Mouse (Mus musculus) kidney, adult 2 months (tissue): ENCODE measurements around the gene Megf11. TPM values are rescaled to one million over a fixed set of nuclear protein-coding genes. Genes with fewer than 3 reads are reported as not detected.
A peak's percentile ranks its signal among the peaks of the same experiment; 100 is the strongest.

ENCODE experiments used
- DNase-seq: peaks from one replicate; pipeline ENCODE4 v3.0.0; 2021
- H3K27ac ChIP-seq: fragments of 200-500 bp; 2 replicates; pipeline ENCODE4 v1.5.1; 2012; ENCODE audit warnings: low read depth, low read length, control low read depth, inconsistent platforms; ENCODE audit not compliant: insufficient read depth
- H3K27me3 ChIP-seq: fragments of 200-500 bp; replicated peaks from 2 replicates; pipeline ENCODE4 v1.6.1; 2012; ENCODE audit warnings: mild to moderate bottlenecking, moderate library complexity, low read length, inconsistent platforms; ENCODE audit not compliant: control insufficient read depth, insufficient read depth
- H3K36me3 ChIP-seq: fragments of 200-500 bp; 2 replicates; pipeline ENCODE4 v1.6.1; 2012; ENCODE audit warnings: mild to moderate bottlenecking, moderate library complexity, low read length, inconsistent platforms; ENCODE audit not compliant: control insufficient read depth, insufficient read depth
- H3K4me1 ChIP-seq: fragments of 200-500 bp; 2 replicates; pipeline ENCODE4 v1.6.1; 2011; ENCODE audit warnings: low read length; ENCODE audit not compliant: control insufficient read depth, insufficient read depth
- H3K4me3 ChIP-seq: fragments of 200-500 bp; 2 replicates; pipeline ENCODE4 v1.5.1; 2011; ENCODE audit warnings: mild to moderate bottlenecking, low read depth, low read length, control low read depth; ENCODE audit not compliant: insufficient read depth
- CTCF ChIP-seq: fragments of 200-500 bp; conservative IDR thresholded peaks from 2 replicates; pipeline ENCODE4 v1.5.1; 2011; ENCODE audit warnings: low read depth, mild to moderate bottlenecking, control low read depth, low read length, moderate library complexity, mixed read lengths; ENCODE audit not compliant: insufficient read depth, insufficient read length
- POLR2A ChIP-seq: fragments of 200-500 bp; IDR thresholded peaks from one replicate; pipeline ENCODE4 v1.6.1; 2011; ENCODE audit warnings: low read depth, low read length, control low read depth
- WGBS: fragments of 180-500 bp; shearing (Covaris S2); methylation state at CpG from one replicate; pipeline ENCODE4 v1.1.7; 2018; 5-methylcytosine and 5-hydroxymethylcytosine counted together
- polyA plus RNA-seq: library from polyadenylated mRNA; depleted of rRNA; stranded (reverse); fragments of >200 nt; gene quantifications from 2 replicates; pipeline ENCODE4 v1.2.3, GENCODE M21; 2012

Gene Megf11
- polyA plus RNA-seq, 1 experiment: 0.16 TPM

DNA sequence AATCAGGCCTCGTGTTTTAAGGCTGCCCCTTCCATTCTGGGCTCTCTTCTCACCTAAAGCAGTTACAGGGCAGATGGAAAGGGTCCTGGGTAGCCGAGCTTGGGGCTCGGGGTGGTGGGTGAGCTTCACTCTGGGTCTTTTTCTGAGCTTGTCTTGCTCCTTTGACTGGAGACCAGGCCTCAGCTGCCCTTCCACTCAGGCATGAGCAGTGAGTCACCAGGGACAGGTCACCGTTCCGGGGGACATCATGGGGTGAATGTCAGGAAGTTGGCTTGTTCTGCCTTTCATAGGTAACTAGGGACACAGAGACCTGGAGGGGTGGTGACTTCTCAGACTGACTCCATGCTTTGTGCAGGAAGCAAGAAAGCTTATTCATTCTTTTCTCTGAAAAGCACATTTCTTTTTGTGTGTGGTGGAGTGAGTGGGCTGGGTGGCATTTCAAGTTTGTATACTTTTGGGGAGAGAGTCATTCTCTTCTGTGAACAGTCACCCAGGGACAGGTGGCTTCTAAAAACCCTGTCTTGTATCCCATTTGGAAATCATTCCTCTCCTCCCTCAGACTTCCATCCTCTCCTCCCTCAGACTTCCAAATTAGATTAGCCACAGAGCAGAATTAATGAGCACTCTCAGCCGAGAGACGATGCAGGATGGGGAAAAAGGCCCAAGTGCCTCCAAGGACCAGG lies 10.0 kb downstream of the Megf11 start:
- Histone ChIP-seq H3K27ac (no peak overlapping the region), H3K36me3 (no peaks in the 10 kb centered on the region), H3K4me1 (no peaks in the 10 kb centered on the region), H3K4me3 (no peak overlapping the region), H3K27me3 (no peaks in the 10 kb centered on the region)
- no peak for DNase-seq
- WGBS: 80% methylated on average over 7 of the region's 7 CpGs
- TF ChIP-seq CTCF (no peak), POLR2A (no peak)

DNA sequence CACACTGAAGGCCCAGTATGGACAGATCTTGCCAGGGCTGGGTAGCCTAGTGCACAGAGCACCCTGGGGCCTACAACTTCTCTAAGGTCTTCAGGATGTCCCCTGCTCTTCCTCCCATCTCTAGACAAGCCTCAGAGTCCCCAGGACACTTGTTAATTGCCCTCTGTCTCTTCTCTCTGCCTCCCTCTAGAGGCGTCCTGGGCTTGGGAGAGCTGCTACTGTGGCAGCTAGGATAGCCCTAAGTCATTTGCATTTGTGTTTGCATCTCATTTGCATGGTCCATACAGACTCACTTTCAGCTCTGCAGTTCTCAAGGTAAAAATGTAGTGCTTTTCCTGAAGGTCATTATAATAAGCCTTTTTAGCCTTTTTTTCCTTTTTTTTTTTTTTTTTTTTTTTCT lies 11.7 kb downstream of the Megf11 start:
- TF ChIP-seq CTCF: peak; percentile 55
- no peak for TF ChIP-seq POLR2A
- Histone ChIP-seq H3K4me1 (no peaks in the 10 kb centered on the region), H3K4me3 (no peak overlapping the region), H3K27ac (no peak overlapping the region), H3K36me3 (no peaks in the 10 kb centered on the region), H3K27me3 (no peaks in the 10 kb centered on the region)
- peak; percentile 43 for DNase-seq
- WGBS: 38% methylated on average over 1 of the region's 1 CpGs

DNA sequence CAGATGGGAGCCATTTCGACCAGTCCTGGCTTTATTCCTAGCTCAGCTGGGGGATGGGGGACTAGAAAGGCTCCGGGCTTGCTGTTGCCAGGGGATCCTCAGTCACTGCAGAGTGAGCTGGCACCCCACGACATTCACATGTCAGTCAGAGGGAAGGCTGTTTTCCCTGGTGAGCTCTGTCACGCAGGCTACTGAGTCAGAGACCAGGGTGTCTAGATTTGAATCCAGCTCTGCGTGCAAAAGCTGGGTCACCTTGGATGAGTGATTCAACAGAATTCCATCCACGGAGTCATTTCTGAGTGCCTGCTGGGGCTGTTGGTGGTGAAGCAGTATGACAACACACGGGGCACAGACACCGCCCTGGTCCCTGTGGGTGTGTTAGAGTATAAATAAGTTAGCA lies 13.7 kb downstream of the Megf11 start:
- no peaks in the 10 kb centered on the region for H3K36me3 ChIP-seq
- H3K4me1 ChIP-seq: no peaks in the 10 kb centered on the region
- 66% methylated on average over 8 of the region's 8 CpGs for WGBS
- no peaks in the 10 kb centered on the region for H3K27me3 ChIP-seq
- TF ChIP-seq CTCF (no peak), POLR2A (no peak)
- no peak for DNase-seq
- H3K4me3 ChIP-seq: no peak overlapping the region
- H3K27ac ChIP-seq: no peak overlapping the region

DNA sequence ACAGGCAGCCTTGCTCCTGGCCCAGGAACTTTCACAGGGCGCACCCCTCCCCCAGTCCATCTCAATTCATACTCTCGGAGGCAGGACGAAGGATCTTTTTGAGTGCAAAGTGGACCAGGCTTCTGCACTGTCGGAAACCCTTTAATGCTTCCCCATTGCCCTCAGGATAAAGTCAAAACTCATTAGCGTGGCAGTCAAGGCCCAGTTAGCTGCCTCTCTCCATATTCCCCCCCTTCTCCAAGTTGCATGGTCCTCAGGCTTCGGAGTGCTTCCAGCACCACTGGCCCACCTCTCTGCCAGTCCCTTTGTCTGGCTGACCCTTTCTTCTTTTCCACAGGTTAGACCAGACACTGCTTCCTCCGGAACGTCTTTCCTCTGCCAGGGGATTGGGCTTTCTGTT lies 16.7 kb downstream of the Megf11 start:
- DNase-seq: no peak
- Histone ChIP-seq H3K36me3 (no peaks in the 10 kb centered on the region), H3K4me3 (no peak overlapping the region), H3K27ac (no peak overlapping the region), H3K4me1 (no peaks in the 10 kb centered on the region), H3K27me3 (no peaks in the 10 kb centered on the region)
- TF ChIP-seq POLR2A: no peak
- TF ChIP-seq CTCF: no peak
- 83% methylated on average over 8 of the region's 8 CpGs for WGBS

DNA sequence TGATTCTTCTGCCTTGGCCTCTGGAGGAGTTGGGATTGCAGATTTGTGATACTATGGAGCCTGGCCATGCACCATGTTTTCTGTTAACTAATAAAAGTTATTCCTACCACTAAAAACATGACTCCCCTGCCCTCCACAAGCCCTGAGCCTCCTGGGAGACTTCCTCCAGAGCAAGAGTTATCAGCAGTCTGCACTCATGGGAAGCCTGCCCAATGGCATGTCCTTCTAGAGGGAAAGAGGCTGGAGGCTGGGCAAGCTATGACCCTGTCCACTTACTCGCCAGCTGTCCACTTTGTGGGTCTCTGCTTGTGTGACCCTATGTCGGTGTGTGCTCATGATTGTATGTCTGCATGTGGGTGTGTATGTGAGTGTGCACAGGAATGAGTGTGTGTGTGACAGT lies 21.4 kb downstream of the Megf11 start:
- Histone ChIP-seq H3K27ac (no peak overlapping the region), H3K4me1 (no peaks in the 10 kb centered on the region), H3K27me3 (no peaks in the 10 kb centered on the region), H3K36me3 (no peaks in the 10 kb centered on the region), H3K4me3 (no peak overlapping the region)
- TF ChIP-seq CTCF: no peak
- TF ChIP-seq POLR2A: no peak
- DNase-seq: peak; percentile 53
- WGBS: 74% methylated on average over 2 of the region's 2 CpGs

DNA sequence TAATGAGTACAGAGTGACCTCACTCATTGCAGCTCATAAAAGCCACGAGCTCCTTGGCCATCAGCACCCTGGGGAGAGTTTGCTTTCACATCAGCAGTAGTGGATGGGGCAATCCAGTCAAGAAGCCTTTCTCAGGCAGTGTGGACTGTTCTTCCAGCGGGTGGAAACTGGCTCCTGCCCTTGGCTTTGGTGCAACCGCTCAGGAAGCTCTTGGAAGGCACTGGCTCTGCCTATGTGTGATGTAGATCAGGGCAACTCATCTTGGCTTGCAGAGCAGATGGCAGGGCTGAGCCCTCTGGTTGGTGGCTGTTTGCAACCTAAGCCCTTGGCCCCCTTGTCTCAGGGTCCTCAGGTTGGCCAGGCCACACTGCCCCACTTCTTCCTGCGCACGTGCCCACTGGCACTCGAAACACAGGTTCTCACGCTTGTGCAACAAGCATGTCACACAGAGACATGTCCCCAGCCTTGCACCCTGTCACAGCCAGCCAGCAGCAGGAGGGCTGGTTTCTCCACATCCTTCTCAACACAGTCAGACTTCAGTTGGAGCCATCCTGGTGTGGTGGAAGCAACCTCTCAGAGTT lies 22.1 kb downstream of the Megf11 start:
- TF ChIP-seq CTCF (no peak), POLR2A (no peak)
- Histone ChIP-seq H3K4me1 (no peaks in the 10 kb centered on the region), H3K36me3 (no peaks in the 10 kb centered on the region), H3K27me3 (no peaks in the 10 kb centered on the region), H3K27ac (no peak overlapping the region), H3K4me3 (no peak overlapping the region)
- 86% methylated on average over 7 of the region's 7 CpGs for WGBS
- DNase-seq: peak; percentile 13

DNA sequence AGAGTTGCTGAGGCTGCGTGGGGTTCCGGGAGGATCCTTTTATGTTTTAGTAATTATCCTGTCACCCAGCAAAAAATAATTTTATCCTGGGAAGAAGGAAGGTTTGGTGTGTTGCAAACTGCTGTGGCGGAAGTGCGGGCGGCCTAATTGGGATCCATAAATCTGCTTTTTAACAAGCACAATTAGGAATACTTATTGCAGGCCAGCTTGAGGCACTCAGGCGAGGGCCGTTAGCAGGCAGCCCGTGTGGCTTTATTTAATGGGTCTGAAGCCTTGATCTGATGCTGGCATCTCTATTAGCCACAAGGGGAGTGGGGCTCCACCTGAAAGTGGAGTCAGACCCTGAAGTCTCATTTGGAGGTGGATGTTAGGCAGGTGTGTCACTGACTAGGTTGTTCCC lies 23.4 kb downstream of the Megf11 start:
- WGBS: 49% methylated on average over 8 of the region's 8 CpGs
- H3K27ac ChIP-seq: no peak overlapping the region
- no peak for DNase-seq
- TF ChIP-seq CTCF: no peak
- no peak for TF ChIP-seq POLR2A
- H3K4me3 ChIP-seq: no peak overlapping the region
- H3K27me3 ChIP-seq: no peaks in the 10 kb centered on the region
- no peaks in the 10 kb centered on the region for H3K4me1 ChIP-seq
- H3K36me3 ChIP-seq: no peaks in the 10 kb centered on the region
